Mouse (Mus musculus) erythroblast, embryonic 14.5 days (primary cell): Measurements from ENCODE around the gene Nectin1.

Source experiments
- GATA1 ChIP-seq: IDR thresholded peaks from 2 replicates; pipeline ENCODE4 v1.6.1; 2012; ENCODE audit warnings: low read length, inconsistent platforms, mixed read lengths
- TAL1 ChIP-seq: IDR thresholded peaks from 3 replicates; pipeline ENCODE4 v1.6.1; 2012; ENCODE audit warnings: low read length, inconsistent platforms, mixed read lengths

DNA sequence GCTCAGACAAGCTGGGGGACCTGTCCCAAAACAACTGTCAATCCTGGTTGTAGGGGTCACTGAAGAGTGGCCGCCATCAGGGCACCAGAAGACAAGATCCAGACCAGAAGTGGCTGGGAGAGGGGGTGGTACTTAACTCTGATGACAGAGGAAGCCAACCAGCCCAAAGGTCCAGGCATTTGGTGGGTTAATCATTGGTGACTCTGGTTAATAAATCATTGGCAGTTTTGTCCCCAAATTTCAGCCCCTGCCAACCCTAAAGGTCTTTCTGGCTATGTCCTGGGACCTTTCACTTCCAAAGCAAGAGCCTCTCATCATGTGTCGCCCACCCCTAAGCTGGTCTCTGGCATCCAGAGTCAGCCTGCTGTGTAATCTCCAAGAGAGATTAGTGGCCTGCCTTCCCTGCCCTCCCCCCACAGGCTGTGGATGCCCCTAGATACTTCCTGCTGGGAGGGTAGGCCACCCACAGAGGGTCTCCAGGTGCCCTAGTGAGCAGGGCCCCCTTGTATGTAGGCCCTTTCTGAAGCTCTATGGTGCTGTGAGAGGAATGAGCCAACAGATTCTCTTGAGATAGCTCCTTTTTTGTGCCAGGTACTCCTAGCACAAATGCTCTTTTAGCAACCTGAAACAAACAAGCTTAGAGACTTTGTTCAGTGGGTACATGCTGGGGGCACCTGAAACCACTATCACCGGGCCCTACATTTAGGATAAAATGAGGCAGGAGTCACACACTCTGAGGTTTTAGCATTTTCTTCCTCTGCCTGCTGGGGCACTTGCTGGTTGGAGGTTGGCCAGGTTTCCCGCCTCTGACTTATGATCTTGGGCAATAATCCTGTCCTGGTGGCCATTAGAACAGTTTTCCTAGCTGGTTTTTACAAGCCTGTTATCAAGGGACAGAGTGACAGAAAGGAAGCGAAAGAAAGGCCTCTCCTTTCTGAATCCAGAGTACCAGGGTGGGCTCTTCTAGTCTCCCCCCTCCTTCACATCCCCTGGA is 14.5 kb downstream of the Nectin1 start:
- TF ChIP-seq GATA1 = no peak
- no peak for TF ChIP-seq TAL1
